11 mouse cellular contexts compared by ENCODE assay signal in genomic region chr5:31709389-31709788, GRCm38 (mm10). TPM values are rescaled to one million over a fixed set of nuclear protein-coding genes. Genes with fewer than 3 reads are reported as not detected.
A peak's percentile ranks its signal among the peaks of the same experiment; 100 is the strongest.
DNase-seq lines count a peak whose midpoint lies in the region; TF ChIP-seq lines count a peak whose summit lies in the region.
"Had no signal": no experiment of that assay in that cellular context is flagged by ENCODE, and none has a peak within 500 bp of the region (broad histone marks: within the 10 kb centered on the region; RNA-seq: fewer than 3 reads in every experiment).

No protein-coding gene starts in this region.

- H3K27me3 ChIP-seq in spleen, adult 2 months (ENCODE audit: control insufficient read depth, insufficient read depth, low read length): no peaks in the 10 kb centered on the region
- H3K27me3 ChIP-seq in embryonic facial prominence, embryonic 10.5 days (replicated peaks; ENCODE audit: low read depth, poor library complexity, severe bottlenecking): no peaks in the 10 kb centered on the region
- H3K27me3 ChIP-seq: embryonic facial prominence, embryonic 13.5 days; heart, embryonic 15.5 days had no signal

- intact Hi-C loops in gastrocnemius, adult 2 months (cut with DNase I): loop anchor here (10.0 kb wide), 1 partner anchor 165 kb away; no protein-coding TSS in a partner anchor

- no peak overlapping the region for H3K27ac ChIP-seq in gastrocnemius, adult 2 months
- no peak overlapping the region for H3K27ac ChIP-seq in spleen, adult 2 months (ENCODE audit: insufficient read depth, low read length)
- H3K27ac ChIP-seq in embryonic fibroblast, embryonic 13.5 days (ENCODE audit: insufficient read depth, low read length): no peak overlapping the region
- H3K27ac ChIP-seq in embryonic facial prominence, embryonic 10.5 days (replicated peaks): no peak overlapping the region
- H3K27ac ChIP-seq: embryonic facial prominence, embryonic 13.5 days; heart, embryonic 15.5 days had no signal

- WGBS in spleen, adult 2 months: 81% methylated on average over 1 of the region's 1 CpGs
- WGBS in embryonic facial prominence, embryonic 10.5 days: 74% methylated on average over 1 of the region's 1 CpGs

- no peak for TF ChIP-seq POLR2A in spleen, adult 2 months (IDR thresholded peaks at IDR 0.05; ENCODE audit: low read depth, low read length)
- TF ChIP-seq POLR2A in embryonic fibroblast, embryonic 13.5 days (IDR thresholded peaks at IDR 0.05; ENCODE audit: low read depth, low read length): no peak

- DNase-seq in gastrocnemius, adult 2 months: no peak
- no peak for DNase-seq in gastrocnemius, adult 8-10 months (ENCODE audit: low spot score in 2 of 2)
- DNase-seq in spleen, adult 2 months (ENCODE audit: low read depth in 1 of 2, low spot score in 2 of 2): no peak
- DNase-seq in spleen, adult 12 weeks (ENCODE audit: low spot score): no peak
- DNase-seq in embryonic facial prominence, embryonic 10.5 days (ENCODE audit: low spot score): no peak
- DNase-seq in retina, postnatal 1 day: no peak
- no peak for DNase-seq in testis, postnatal 10 days (ENCODE audit: low spot score)
- DNase-seq: spleen, adult 18-20 months had no signal

- no peaks in the 10 kb centered on the region for H3K9me3 ChIP-seq in embryonic facial prominence, embryonic 10.5 days
- H3K9me3 ChIP-seq: embryonic facial prominence, embryonic 13.5 days; heart, embryonic 15.5 days had no signal

- H3K4me3 ChIP-seq in gastrocnemius, adult 2 months: no peak overlapping the region
- no peak overlapping the region for H3K4me3 ChIP-seq in spleen, adult 2 months (ENCODE audit: extremely low read depth, insufficient read depth, insufficient read length)
- H3K4me3 ChIP-seq in embryonic fibroblast, embryonic 13.5 days (ENCODE audit: insufficient read depth, low read length): no peak overlapping the region
- no peak overlapping the region for H3K4me3 ChIP-seq in embryonic facial prominence, embryonic 10.5 days
- H3K4me3 ChIP-seq: embryonic facial prominence, embryonic 13.5 days; heart, embryonic 15.5 days had no signal

- H3K4me1 ChIP-seq in spleen, adult 2 months (ENCODE audit: control insufficient read depth, insufficient read depth, insufficient read length): peaks cover 5% of the 10 kb centered on the region; the same call in 1 of the 2 replicates
- no peaks in the 10 kb centered on the region for H3K4me1 ChIP-seq in embryonic fibroblast, embryonic 13.5 days (ENCODE audit: control insufficient read depth, insufficient read depth, low read length)
- no peaks in the 10 kb centered on the region for H3K4me1 ChIP-seq in embryonic facial prominence, embryonic 10.5 days

- TF ChIP-seq CTCF in gastrocnemius, adult 2 months (IDR thresholded peaks at IDR 0.05): peak; percentile 47
- peak; percentile 15; the same call in 1 of the 2 replicates for TF ChIP-seq CTCF in spleen, adult 2 months (IDR thresholded peaks at IDR 0.05; ENCODE audit: extremely low read depth, insufficient read depth, insufficient read length, insufficient replicate concordance)
- TF ChIP-seq CTCF in embryonic fibroblast, embryonic 13.5 days (IDR thresholded peaks at IDR 0.05; ENCODE audit: borderline replicate concordance, insufficient read depth, low read length): 0 out of 2 replicates have a peak, but pooled peaks have one; percentile 15

- H3K36me3 ChIP-seq in spleen, adult 2 months (ENCODE audit: control insufficient read depth, insufficient read depth, low read length): no peaks in the 10 kb centered on the region
- peaks cover 14% of the 10 kb centered on the region; the same call in 1 of the 2 replicates for H3K36me3 ChIP-seq in embryonic facial prominence, embryonic 10.5 days (replicated peaks)

RNA-seq across cellular contexts. Expression of gene Babam2, which starts 11.9 kb away (rescaled TPM):
- total RNA-seq in gastrocnemius, adult 2 months (2021): 10 to 100 TPM; 30.2 TPM
- 10 to 100 TPM; 32.9 to 34.2 (median 33.5) TPM for total RNA-seq in gastrocnemius, adult 8-10 months (2022)
- 12.2 and 13.7 TPM in 2 replicates for polyA plus RNA-seq in spleen, adult 2 months (2012; rRNA removed)
- 60.2 and 68.7 TPM in 2 replicates for polyA plus RNA-seq in embryonic fibroblast, embryonic 13.5 days (2011; ENCODE audit: insufficient read length, low read depth, missing spikeins)
- 47.0 and 51.7 TPM in 2 replicates for polyA plus RNA-seq in embryonic facial prominence, embryonic 10.5 days (2016; fragmentation: Nextera tagmentation; extraction: Ambion mirVana)

RNA-seq across cellular contexts. Expression of gene Rbks, which starts 12.0 kb away (rescaled TPM):
- 1 to 10 TPM; 3.9 to 5.9 TPM for total RNA-seq in gastrocnemius, adult 2 months (2021)
- total RNA-seq in gastrocnemius, adult 8-10 months (2022): 1 to 10 TPM; 2.7 to 5.1 (median 4.3) TPM
- polyA plus RNA-seq in spleen, adult 2 months (2012; rRNA removed): 3.7 and 4.0 TPM in 2 replicates
- polyA plus RNA-seq in embryonic fibroblast, embryonic 13.5 days (2011; ENCODE audit: insufficient read length, low read depth, missing spikeins): 1.4 TPM in 1 of 2 replicates, not detected in the other
- polyA plus RNA-seq in embryonic facial prominence, embryonic 10.5 days (2016; fragmentation: Nextera tagmentation; extraction: Ambion mirVana): 4.1 and 4.9 TPM in 2 replicates
